Mouse (Mus musculus) bone marrow, adult 2 months (tissue): Measurements from ENCODE around the gene Creld1.

ENCODE experiments used
- CTCF ChIP-seq: fragments of 200-500 bp; IDR thresholded peaks from 2 replicates; pipeline ENCODE4 v1.5.1; 2011; ENCODE audit warnings: low read length, control low read depth; ENCODE audit not compliant: control insufficient read depth, insufficient read depth
- POLR2A ChIP-seq: fragments of 200-500 bp; IDR thresholded peaks from 2 replicates; pipeline ENCODE4 v1.6.1; 2011; ENCODE audit warnings: low read depth, mild to moderate bottlenecking, control low read depth, low read length, borderline replicate concordance; ENCODE audit not compliant: control insufficient read depth

- no peak for TF ChIP-seq CTCF
- TF ChIP-seq POLR2A, result no peak
Measured at GRCm38 (mm10) chr6:113489410-113489809, 6.3 kb downstream of the Creld1 start.
